Mouse (Mus musculus): ENCODE measurements around the gene Rab30. TPM values are rescaled to one million over a fixed set of nuclear protein-coding genes. Genes with fewer than 3 reads are reported as not detected.

Rab30 gene
- total RNA-seq, 2 experiments from 2014 or later, result 15.8 to 30.4 TPM

GRCm38 (mm10) chr7:92890211-92890610, 148.8 kb downstream of the Rab30 start:
- ATAC-seq (replicated peaks; ENCODE audit: low FRiP score, poor library complexity, severe bottlenecking), result no peak

GRCm38 (mm10) chr7:92890618-92891230, 149.3 kb downstream of the Rab30 start:
- no peak for ATAC-seq (replicated peaks; ENCODE audit: low FRiP score, poor library complexity, severe bottlenecking)

GRCm38 (mm10) chr7:92893478-92893877, 152.1 kb downstream of the Rab30 start:
- peak; percentile 72 for ATAC-seq (replicated peaks; ENCODE audit: low FRiP score, poor library complexity, severe bottlenecking)

Other genes starting within 250 kb of the Rab30 start
- 6.0 and 12.1 TPM in 2 replicates for gene Ccdc90b, start 180.5 kb upstream of the Rab30 start, total RNA-seq (2015; ENCODE audit: low replicate concordance)
- 6.8 and 8.9 TPM in 2 replicates for gene Ccdc90b, start 180.5 kb upstream of the Rab30 start, total RNA-seq (2017; ENCODE audit: low replicate concordance)
- not detected in 2 replicates for gene Ankrd42, start 104.5 kb upstream of the Rab30 start, total RNA-seq (2015; ENCODE audit: low replicate concordance)
- gene Ankrd42, start 104.5 kb upstream of the Rab30 start, total RNA-seq (2017; ENCODE audit: low replicate concordance), result 0.77 and 0.84 TPM in 2 replicates
- gene Pcf11, start 71.7 kb upstream of the Rab30 start, total RNA-seq (2015; ENCODE audit: low replicate concordance), result 119 and 186 TPM in 2 replicates
- 118 and 141 TPM in 2 replicates for gene Pcf11, start 71.7 kb upstream of the Rab30 start, total RNA-seq (2017; ENCODE audit: low replicate concordance)
- 6.7 and 9.4 TPM in 2 replicates for gene Ddias, start 132.6 kb downstream of the Rab30 start, total RNA-seq (2015; ENCODE audit: low replicate concordance)
- 7.6 and 10.9 TPM in 2 replicates for gene Ddias, start 132.6 kb downstream of the Rab30 start, total RNA-seq (2017; ENCODE audit: low replicate concordance)
- 37.5 and 37.6 TPM in 2 replicates for gene Prcp, start 132.9 kb downstream of the Rab30 start, total RNA-seq (2015; ENCODE audit: low replicate concordance)
- gene Prcp, start 132.9 kb downstream of the Rab30 start, total RNA-seq (2017; ENCODE audit: low replicate concordance), result 9.6 and 22.8 TPM in 2 replicates

All from erythroblast, adult 5-6 weeks (primary cell).